Mouse (Mus musculus) lung, adult 2 months (tissue): Measurements from ENCODE around the gene Dnah12.

ENCODE experiments used
- CTCF ChIP-seq: fragments of 200-500 bp; IDR thresholded peaks from 2 replicates; pipeline ENCODE4 v1.5.1; 2011; ENCODE audit warnings: mild to moderate bottlenecking, low read length, control low read depth; ENCODE audit not compliant: insufficient read depth
- POLR2A ChIP-seq: fragments of 200-500 bp; IDR thresholded peaks from 2 replicates; pipeline ENCODE4 v1.6.1; 2011; ENCODE audit warnings: low read depth, mild to moderate bottlenecking, control low read depth, low read length, borderline replicate concordance; ENCODE audit errors: extremely low read depth

GRCm38 (mm10) chr14:26814908-26815307 is 121.8 kb downstream of the Dnah12 start:
- TF ChIP-seq CTCF, result no peak
- no peak for TF ChIP-seq POLR2A
